Comparison of ENCODE assay signal across 12 mouse cellular contexts in genomic region chr3:87766284-87766667, GRCm38 (mm10). TPM values are rescaled to one million over a fixed set of nuclear protein-coding genes. Genes with fewer than 3 reads are reported as not detected.
A peak's percentile ranks its signal among the peaks of the same experiment; 100 is the strongest.
DNase-seq lines count a peak whose midpoint lies in the region; ATAC-seq and TF ChIP-seq lines count a peak whose summit lies in the region.
"Had no signal": no experiment of that assay in that cellular context is flagged by ENCODE, and none has a peak within 500 bp of the region (broad histone marks: within the 10 kb centered on the region; RNA-seq: fewer than 3 reads in every experiment).

No protein-coding gene starts in this region.

- 0 out of 2 replicates have a peak, but pooled peaks cover 12% of the 10 kb centered on the region for H3K4me1 ChIP-seq in hindbrain, embryonic 15.5 days (replicated peaks)
- H3K4me1 ChIP-seq in hindbrain, embryonic 11.5 days (replicated peaks; ENCODE audit: control insufficient read depth, insufficient read depth, low read length): no peaks in the 10 kb centered on the region
- H3K4me1 ChIP-seq in spleen, adult 2 months (ENCODE audit: control insufficient read depth, insufficient read depth, insufficient read length): peaks cover 23% of the 10 kb centered on the region; the same call in 1 of the 2 replicates
- H3K4me1 ChIP-seq in limb, embryonic 15.5 days: peaks cover 70% of the 10 kb centered on the region
- no peaks in the 10 kb centered on the region for H3K4me1 ChIP-seq in midbrain, embryonic 16.5 days (ENCODE audit: control insufficient read depth, insufficient read depth, low read length)

- no peak for TF ChIP-seq POLR2A in spleen, adult 2 months (IDR thresholded peaks at IDR 0.05; ENCODE audit: low read depth, low read length)

- H3K36me3 ChIP-seq in hindbrain, embryonic 15.5 days: no peaks in the 10 kb centered on the region
- H3K36me3 ChIP-seq in hindbrain, embryonic 11.5 days (ENCODE audit: control insufficient read depth, insufficient read depth, low read length): no peaks in the 10 kb centered on the region
- no peaks in the 10 kb centered on the region for H3K36me3 ChIP-seq in spleen, adult 2 months (ENCODE audit: control insufficient read depth, insufficient read depth, low read length)
- no peaks in the 10 kb centered on the region for H3K36me3 ChIP-seq in limb, embryonic 15.5 days
- no peaks in the 10 kb centered on the region for H3K36me3 ChIP-seq in midbrain, embryonic 16.5 days (ENCODE audit: control insufficient read depth, insufficient read depth, low read length)
- H3K36me3 ChIP-seq: forebrain, embryonic 12.5 days had no signal

- H3K9ac ChIP-seq in hindbrain, embryonic 15.5 days: no peak overlapping the region
- no peak overlapping the region for H3K9ac ChIP-seq in hindbrain, embryonic 11.5 days (ENCODE audit: low read depth, low read length)
- no peak overlapping the region for H3K9ac ChIP-seq in limb, embryonic 15.5 days
- H3K9ac ChIP-seq in midbrain, embryonic 16.5 days (ENCODE audit: low read depth, low read length): no peak overlapping the region
- H3K9ac ChIP-seq: forebrain, embryonic 12.5 days had no signal

- no peak overlapping the region for H3K27ac ChIP-seq in hindbrain, embryonic 15.5 days (replicated peaks)
- H3K27ac ChIP-seq in hindbrain, embryonic 11.5 days (ENCODE audit: low read depth, low read length): no peak overlapping the region
- peak overlapping the region; percentile 80 for H3K27ac ChIP-seq in spleen, adult 2 months (ENCODE audit: insufficient read depth, low read length)
- H3K27ac ChIP-seq in limb, embryonic 15.5 days: peak overlapping the region; percentile 90; the same call in 1 of the 2 replicates
- H3K27ac ChIP-seq in midbrain, embryonic 16.5 days (ENCODE audit: low read length): no peak overlapping the region
- H3K27ac ChIP-seq: forebrain, embryonic 12.5 days had no signal

- peaks cover 32% of the 10 kb centered on the region; the same call in 1 of the 2 replicates for H3K27me3 ChIP-seq in hindbrain, embryonic 15.5 days
- H3K27me3 ChIP-seq in hindbrain, embryonic 11.5 days (ENCODE audit: control insufficient read depth, insufficient read depth, low read length): peaks cover 7% of the 10 kb centered on the region
- no peaks in the 10 kb centered on the region for H3K27me3 ChIP-seq in spleen, adult 2 months (ENCODE audit: control insufficient read depth, insufficient read depth, low read length)
- 0 out of 2 replicates have a peak, but pooled peaks cover 4% of the 10 kb centered on the region for H3K27me3 ChIP-seq in limb, embryonic 15.5 days
- peaks cover 15% of the 10 kb centered on the region for H3K27me3 ChIP-seq in midbrain, embryonic 16.5 days (ENCODE audit: control insufficient read depth, insufficient read depth, low read depth, low read length)

- no peaks in the 10 kb centered on the region for H3K9me3 ChIP-seq in hindbrain, embryonic 15.5 days
- H3K9me3 ChIP-seq in hindbrain, embryonic 11.5 days (ENCODE audit: control insufficient read depth, low read length): no peaks in the 10 kb centered on the region
- H3K9me3 ChIP-seq in limb, embryonic 15.5 days: no peaks in the 10 kb centered on the region
- 0 out of 2 replicates have a peak, but pooled peaks cover 3% of the 10 kb centered on the region for H3K9me3 ChIP-seq in midbrain, embryonic 16.5 days (replicated peaks; ENCODE audit: control insufficient read depth, low read length, poor library complexity, severe bottlenecking)
- H3K9me3 ChIP-seq: forebrain, embryonic 12.5 days had no signal

- no peak for ATAC-seq in hindbrain, embryonic 15.5 days (ENCODE audit: low FRiP score, low read depth)
- no peak for ATAC-seq in hindbrain, embryonic 11.5 days (ENCODE audit: low FRiP score)
- ATAC-seq in limb, embryonic 15.5 days (ENCODE audit: insufficient number of reproducible peaks, low FRiP score, low TSS enrichment, low read depth): no peak
- no peak for ATAC-seq in midbrain, embryonic 16.5 days

- no peak for TF ChIP-seq CTCF in spleen, adult 2 months (IDR thresholded peaks at IDR 0.05; ENCODE audit: extremely low read depth, insufficient read depth, insufficient read length, insufficient replicate concordance)

- H3K4me3 ChIP-seq in hindbrain, embryonic 15.5 days: no peak overlapping the region
- H3K4me3 ChIP-seq in hindbrain, embryonic 11.5 days (ENCODE audit: low read depth, low read length): no peak overlapping the region
- H3K4me3 ChIP-seq in spleen, adult 2 months (ENCODE audit: extremely low read depth, insufficient read depth, insufficient read length): no peak overlapping the region
- no peak overlapping the region for H3K4me3 ChIP-seq in limb, embryonic 15.5 days
- no peak overlapping the region for H3K4me3 ChIP-seq in midbrain, embryonic 16.5 days (ENCODE audit: low read depth, low read length)
- H3K4me3 ChIP-seq: forebrain, embryonic 12.5 days had no signal

- 84% methylated on average over 3 of the region's 3 CpGs for WGBS in hindbrain, embryonic 15.5 days
- 90% methylated on average over 3 of the region's 3 CpGs for WGBS in hindbrain, embryonic 11.5 days
- 75% methylated on average over 3 of the region's 3 CpGs for WGBS in spleen, adult 2 months
- 80% methylated on average over 3 of the region's 3 CpGs for WGBS in limb, embryonic 15.5 days
- 89% methylated on average over 3 of the region's 3 CpGs for WGBS in midbrain, embryonic 16.5 days

- no peak for DNase-seq in hindbrain, embryonic 11.5 days (ENCODE audit: low spot score)
- no peak for DNase-seq in spleen, adult 2 months (ENCODE audit: low read depth in 1 of 2, low spot score in 2 of 2)
- DNase-seq in spleen, postnatal 36 days (ENCODE audit: low spot score in 2 of 2): no peak
- no peak for DNase-seq in layer of hippocampus, adult 11-12 months (ENCODE audit: low spot score)
- DNase-seq: cerebellum, postnatal 25 days; left cerebral cortex, postnatal 4 days; thymus, postnatal 14 days had no signal

- H3K4me2 ChIP-seq in hindbrain, embryonic 15.5 days: peak overlapping the region; percentile 15; the same call in 1 of the 2 replicates
- H3K4me2 ChIP-seq in hindbrain, embryonic 11.5 days (replicated peaks; ENCODE audit: low read depth, low read length): no peak overlapping the region
- no peak overlapping the region for H3K4me2 ChIP-seq in limb, embryonic 15.5 days
- H3K4me2 ChIP-seq in midbrain, embryonic 16.5 days (ENCODE audit: low read length): no peak overlapping the region
- H3K4me2 ChIP-seq: forebrain, embryonic 12.5 days; midbrain, embryonic 11.5 days had no signal

RNA-seq across cellular contexts. Expression of gene Lrrc71, which starts 17.9 kb away (rescaled TPM):
- 0.39 and 0.49 TPM in 2 replicates for polyA plus RNA-seq in hindbrain, embryonic 15.5 days (2015; fragmentation: Nextera tagmentation; extraction: Ambion mirVana)
- polyA plus RNA-seq in hindbrain, embryonic 11.5 days (2014; fragmentation: Nextera tagmentation; extraction: Ambion mirVana): 0.40 and 0.83 TPM in 2 replicates
- polyA plus RNA-seq in spleen, adult 2 months (2012; rRNA removed): 0.09 and 0.25 TPM in 2 replicates
- polyA plus RNA-seq in limb, embryonic 15.5 days (2015; fragmentation: Nextera tagmentation; extraction: Ambion mirVana): 0.36 and 0.59 TPM in 2 replicates
- 1.3 TPM in 2 replicates for polyA plus RNA-seq in midbrain, embryonic 16.5 days (2015; fragmentation: Nextera tagmentation; extraction: Ambion mirVana)

RNA-seq across cellular contexts. Expression of gene Ntrk1, which starts 28.7 kb away (rescaled TPM):
- polyA plus RNA-seq in hindbrain, embryonic 15.5 days (2015; fragmentation: Nextera tagmentation; extraction: Ambion mirVana): 6.6 and 17.2 TPM in 2 replicates
- polyA plus RNA-seq in hindbrain, embryonic 11.5 days (2014; fragmentation: Nextera tagmentation; extraction: Ambion mirVana): 6.7 and 8.5 TPM in 2 replicates
- polyA plus RNA-seq in spleen, adult 2 months (2012; rRNA removed): 0.09 and 0.14 TPM in 2 replicates
- polyA plus RNA-seq in limb, embryonic 15.5 days (2015; fragmentation: Nextera tagmentation; extraction: Ambion mirVana): 0.48 and 0.76 TPM in 2 replicates
- polyA plus RNA-seq in midbrain, embryonic 16.5 days (2015; fragmentation: Nextera tagmentation; extraction: Ambion mirVana): 1.3 and 1.4 TPM in 2 replicates

RNA-seq across cellular contexts. Expression of gene Insrr, which starts 30.5 kb away (rescaled TPM):
- 0.67 and 1.2 TPM in 2 replicates for polyA plus RNA-seq in hindbrain, embryonic 15.5 days (2015; fragmentation: Nextera tagmentation; extraction: Ambion mirVana)
- 0.36 and 0.83 TPM in 2 replicates for polyA plus RNA-seq in hindbrain, embryonic 11.5 days (2014; fragmentation: Nextera tagmentation; extraction: Ambion mirVana)
- 0.25 and 0.42 TPM in 2 replicates for polyA plus RNA-seq in spleen, adult 2 months (2012; rRNA removed)
- polyA plus RNA-seq in limb, embryonic 15.5 days (2015; fragmentation: Nextera tagmentation; extraction: Ambion mirVana): 0.19 and 0.36 TPM in 2 replicates
- 0.43 and 0.86 TPM in 2 replicates for polyA plus RNA-seq in midbrain, embryonic 16.5 days (2015; fragmentation: Nextera tagmentation; extraction: Ambion mirVana)

RNA-seq across cellular contexts. Expression of gene Pear1, which starts 57.8 kb away (rescaled TPM):
- 10.3 and 10.9 TPM in 2 replicates for polyA plus RNA-seq in hindbrain, embryonic 15.5 days (2015; fragmentation: Nextera tagmentation; extraction: Ambion mirVana)
- 8.6 and 10.1 TPM in 2 replicates for polyA plus RNA-seq in hindbrain, embryonic 11.5 days (2014; fragmentation: Nextera tagmentation; extraction: Ambion mirVana)
- 63.8 and 65.8 TPM in 2 replicates for polyA plus RNA-seq in spleen, adult 2 months (2012; rRNA removed)
- 24.6 and 25.7 TPM in 2 replicates for polyA plus RNA-seq in limb, embryonic 15.5 days (2015; fragmentation: Nextera tagmentation; extraction: Ambion mirVana)
- 6.6 and 6.7 TPM in 2 replicates for polyA plus RNA-seq in midbrain, embryonic 16.5 days (2015; fragmentation: Nextera tagmentation; extraction: Ambion mirVana)

Comparison
In these comparisons a context has a peak if more than half of its experiments do, and no peak if none do; other contexts are left out.
1. H3K27ac ChIP-seq: peak in spleen, adult 2 months (single experiment) and limb, embryonic 15.5 days (single experiment); none in hindbrain, embryonic 15.5 days (single experiment), hindbrain, embryonic 11.5 days (single experiment) and midbrain, embryonic 16.5 days (single experiment).